Mouse (Mus musculus): ENCODE measurements around the gene Kcnf1. TPM values are rescaled to one million over a fixed set of nuclear protein-coding genes. Genes with fewer than 3 reads are reported as not detected.

The Kcnf1 gene
- polyA plus RNA-seq, 1 experiment from 2014 or later, result 0.86 TPM

DNA sequence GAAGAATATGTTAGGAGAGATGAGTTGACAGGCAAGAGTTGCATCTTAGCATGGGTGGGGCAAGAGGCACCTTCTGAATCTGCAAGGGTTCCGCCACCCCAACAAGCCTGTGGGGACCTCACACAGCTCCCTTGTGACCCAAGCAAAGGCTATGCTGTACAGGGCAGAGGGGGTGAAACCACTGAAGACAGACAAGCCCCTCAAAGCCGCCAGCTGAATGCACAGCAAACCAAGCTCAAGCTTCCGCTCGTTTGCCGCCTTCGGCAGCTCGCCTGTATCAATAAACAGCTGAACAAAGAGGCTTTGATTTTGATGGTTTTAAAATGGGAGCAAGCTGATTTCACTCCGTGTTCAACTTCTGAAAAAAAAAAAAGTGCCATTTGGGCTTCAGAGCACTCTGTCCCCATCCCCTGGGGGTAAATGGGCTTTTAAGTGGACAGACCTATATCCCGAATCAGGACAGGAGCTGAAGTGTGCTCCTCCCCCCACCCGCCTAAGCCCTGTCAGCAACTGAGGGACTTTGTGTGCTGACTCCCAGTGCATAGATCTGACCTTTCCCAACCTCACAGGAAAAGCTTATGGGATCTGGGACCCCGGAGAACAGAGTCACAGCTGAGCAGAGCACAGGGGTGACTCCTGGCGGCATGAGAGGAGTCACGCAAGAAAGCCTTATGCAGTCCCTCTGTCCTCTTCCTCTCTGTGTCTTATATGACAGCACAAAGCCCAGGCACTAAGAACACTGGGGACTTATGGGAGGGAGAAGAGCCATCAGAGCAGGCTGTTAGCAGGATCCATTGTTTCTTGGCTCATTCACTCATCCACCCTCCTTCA is 26.0 kb upstream of the Kcnf1 start:
- DNase-seq (ENCODE audit: low spot score), result peak; percentile 49
- no peak overlapping the region for H3K4me3 ChIP-seq (ENCODE audit: low read depth, low read length)
- no peak overlapping the region for H3K9ac ChIP-seq (replicated peaks; ENCODE audit: low read length)
- H3K4me2 ChIP-seq (ENCODE audit: low read depth, low read length), result no peak overlapping the region
- no peaks in the 10 kb centered on the region for H3K27me3 ChIP-seq (ENCODE audit: control insufficient read depth, insufficient read depth, low read length)
- no peak overlapping the region for H3K27ac ChIP-seq (replicated peaks; ENCODE audit: low read depth, low read length)
- peak; percentile 52; the same call in 1 of the 2 replicates for ATAC-seq (replicated peaks; ENCODE audit: insufficient number of reproducible peaks, low FRiP score, low TSS enrichment, low read depth)
- no peaks in the 10 kb centered on the region for H3K36me3 ChIP-seq (replicated peaks; ENCODE audit: control insufficient read depth, insufficient read depth, low read depth, low read length)
- H3K4me1 ChIP-seq (ENCODE audit: control insufficient read depth, insufficient read depth, low read length), result no peaks in the 10 kb centered on the region
- H3K9me3 ChIP-seq (replicated peaks; ENCODE audit: control insufficient read depth, low read length), result no peaks in the 10 kb centered on the region
- 24% methylated on average over 13 of the region's 13 CpGs for WGBS

DNA sequence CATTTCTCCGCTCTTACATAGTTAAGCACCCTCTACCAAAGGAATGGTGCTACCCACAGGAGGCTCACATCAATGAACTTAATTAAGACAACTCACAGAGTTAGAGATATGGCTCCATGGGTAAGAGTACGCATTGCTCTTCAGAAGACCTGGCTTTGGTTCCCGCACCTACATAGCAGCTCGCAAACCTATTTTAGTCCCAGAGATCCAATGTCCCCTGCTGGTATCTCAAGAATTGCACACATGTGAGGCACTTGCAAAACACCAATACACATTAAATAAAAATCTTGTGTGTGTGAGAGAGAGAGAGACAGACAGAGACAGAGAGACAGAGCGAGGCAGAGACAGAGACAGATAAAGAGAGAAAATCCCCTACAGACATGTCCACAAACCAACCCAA is 21.9 kb upstream of the Kcnf1 start:
- Histone ChIP-seq H3K4me1 (ENCODE audit: control insufficient read depth, insufficient read depth, low read length) (no peaks in the 10 kb centered on the region), H3K27ac (replicated peaks; ENCODE audit: low read depth, low read length) (no peak overlapping the region), H3K9ac (replicated peaks; ENCODE audit: low read length) (no peak overlapping the region), H3K9me3 (replicated peaks; ENCODE audit: control insufficient read depth, low read length) (no peaks in the 10 kb centered on the region), H3K4me2 (ENCODE audit: low read depth, low read length) (no peak overlapping the region), H3K4me3 (ENCODE audit: low read depth, low read length) (no peak overlapping the region), H3K36me3 (replicated peaks; ENCODE audit: control insufficient read depth, insufficient read depth, low read depth, low read length) (no peaks in the 10 kb centered on the region), H3K27me3 (ENCODE audit: control insufficient read depth, insufficient read depth, low read length) (no peaks in the 10 kb centered on the region)
- DNase-seq (ENCODE audit: low spot score), result no peak
- WGBS, result 95% methylated on average over 5 of the region's 5 CpGs
- no peak for ATAC-seq (replicated peaks; ENCODE audit: insufficient number of reproducible peaks, low FRiP score, low TSS enrichment, low read depth)

DNA sequence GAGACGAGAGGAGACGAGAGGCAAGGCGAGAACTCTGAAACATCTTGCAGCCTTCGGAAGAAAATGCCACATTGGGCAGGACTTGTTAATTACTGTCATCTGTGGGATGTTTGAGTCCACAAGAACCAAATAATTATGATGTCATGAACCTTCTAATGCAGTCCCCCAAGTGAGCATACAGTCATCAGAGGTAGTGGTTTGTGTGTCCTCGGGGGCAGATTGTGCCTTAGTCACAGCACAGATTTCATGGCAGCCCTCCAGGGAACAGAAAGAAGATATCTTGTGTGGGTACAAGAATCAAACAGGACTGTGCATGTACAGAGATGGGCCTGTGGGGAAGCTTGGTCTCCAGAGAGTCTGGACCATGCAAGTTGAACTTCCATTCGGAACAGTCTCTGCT is 17.5 kb upstream of the Kcnf1 start:
- 85% methylated on average over 6 of the region's 6 CpGs for WGBS
- DNase-seq (ENCODE audit: low spot score) (no peak), ATAC-seq (replicated peaks; ENCODE audit: insufficient number of reproducible peaks, low FRiP score, low TSS enrichment, low read depth) (no peak)
- H3K36me3 ChIP-seq (replicated peaks; ENCODE audit: control insufficient read depth, insufficient read depth, low read depth, low read length), result no peaks in the 10 kb centered on the region
- no peak overlapping the region for H3K27ac ChIP-seq (replicated peaks; ENCODE audit: low read depth, low read length)
- H3K4me3 ChIP-seq (ENCODE audit: low read depth, low read length), result no peak overlapping the region
- H3K27me3 ChIP-seq (ENCODE audit: control insufficient read depth, insufficient read depth, low read length), result no peaks in the 10 kb centered on the region
- H3K9ac ChIP-seq (replicated peaks; ENCODE audit: low read length), result no peak overlapping the region
- H3K4me1 ChIP-seq (ENCODE audit: control insufficient read depth, insufficient read depth, low read length), result no peaks in the 10 kb centered on the region
- no peaks in the 10 kb centered on the region for H3K9me3 ChIP-seq (replicated peaks; ENCODE audit: control insufficient read depth, low read length)
- no peak overlapping the region for H3K4me2 ChIP-seq (ENCODE audit: low read depth, low read length)

DNA sequence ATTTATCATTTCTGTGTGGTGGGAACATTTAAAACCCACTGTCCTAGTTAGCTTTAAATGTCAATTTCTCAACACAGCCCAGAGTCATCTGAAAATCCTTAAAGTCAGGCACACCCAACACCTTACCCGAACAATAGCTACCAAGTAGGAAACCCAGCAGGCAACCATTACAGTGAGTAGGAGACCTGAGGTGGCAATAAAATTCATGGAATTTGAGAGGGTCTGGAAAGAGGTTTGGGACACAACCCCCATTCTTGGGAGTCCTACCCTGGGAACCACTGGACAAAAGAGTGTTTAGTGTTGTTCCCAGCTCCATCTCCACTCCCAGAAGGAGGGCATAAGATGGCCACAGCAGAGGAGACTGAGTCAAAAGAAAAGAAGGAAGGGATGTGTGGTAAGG is 16.6 kb upstream of the Kcnf1 start:
- 85% methylated on average over 1 of the region's 1 CpGs for WGBS
- H3K9me3 ChIP-seq (replicated peaks; ENCODE audit: control insufficient read depth, low read length), result no peaks in the 10 kb centered on the region
- no peak for DNase-seq (ENCODE audit: low spot score)

DNA sequence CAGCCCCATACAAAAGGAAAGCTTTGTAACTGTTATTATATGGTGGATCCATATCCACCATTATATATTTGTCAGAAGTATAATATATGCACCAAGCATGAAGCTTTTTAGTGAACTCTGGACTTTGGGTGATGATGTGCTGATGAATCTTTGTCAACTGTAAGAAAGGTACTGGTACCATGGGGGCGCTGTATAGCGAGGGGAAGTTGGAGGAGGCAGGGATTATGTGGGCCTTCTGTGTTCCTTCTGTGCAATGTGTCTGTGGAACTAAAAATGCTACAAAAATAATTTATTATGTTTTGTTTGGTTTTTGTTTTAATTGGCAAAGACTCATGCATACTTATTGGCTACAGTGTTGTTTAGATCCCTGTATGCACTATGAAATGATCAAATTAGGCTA is 16.2 kb upstream of the Kcnf1 start:
- H3K9ac ChIP-seq (replicated peaks; ENCODE audit: low read length), result no peak overlapping the region
- no peaks in the 10 kb centered on the region for H3K9me3 ChIP-seq (replicated peaks; ENCODE audit: control insufficient read depth, low read length)
- no peak overlapping the region for H3K27ac ChIP-seq (replicated peaks; ENCODE audit: low read depth, low read length)
- H3K27me3 ChIP-seq (ENCODE audit: control insufficient read depth, insufficient read depth, low read length), result no peaks in the 10 kb centered on the region
- H3K4me1 ChIP-seq (ENCODE audit: control insufficient read depth, insufficient read depth, low read length), result no peaks in the 10 kb centered on the region
- no peaks in the 10 kb centered on the region for H3K36me3 ChIP-seq (replicated peaks; ENCODE audit: control insufficient read depth, insufficient read depth, low read depth, low read length)
- no peak for DNase-seq (ENCODE audit: low spot score)
- ATAC-seq (replicated peaks; ENCODE audit: insufficient number of reproducible peaks, low FRiP score, low TSS enrichment, low read depth), result no peak
- WGBS, result 84% methylated on average over 2 of the region's 2 CpGs
- no peak overlapping the region for H3K4me2 ChIP-seq (ENCODE audit: low read depth, low read length)
- no peak overlapping the region for H3K4me3 ChIP-seq (ENCODE audit: low read depth, low read length)

More for the DNA sequence above, 16.6 kb upstream of the Kcnf1 start:
- Histone ChIP-seq H3K27me3 (ENCODE audit: control insufficient read depth, insufficient read depth, low read length) (no peaks in the 10 kb centered on the region), H3K36me3 (replicated peaks; ENCODE audit: control insufficient read depth, insufficient read depth, low read depth, low read length) (no peaks in the 10 kb centered on the region), H3K27ac (replicated peaks; ENCODE audit: low read depth, low read length) (no peak overlapping the region), H3K4me1 (ENCODE audit: control insufficient read depth, insufficient read depth, low read length) (no peaks in the 10 kb centered on the region), H3K4me2 (ENCODE audit: low read depth, low read length) (no peak overlapping the region), H3K4me3 (ENCODE audit: low read depth, low read length) (no peak overlapping the region), H3K9ac (replicated peaks; ENCODE audit: low read length) (no peak overlapping the region)
- ATAC-seq (replicated peaks; ENCODE audit: insufficient number of reproducible peaks, low FRiP score, low TSS enrichment, low read depth), result no peak

DNA sequence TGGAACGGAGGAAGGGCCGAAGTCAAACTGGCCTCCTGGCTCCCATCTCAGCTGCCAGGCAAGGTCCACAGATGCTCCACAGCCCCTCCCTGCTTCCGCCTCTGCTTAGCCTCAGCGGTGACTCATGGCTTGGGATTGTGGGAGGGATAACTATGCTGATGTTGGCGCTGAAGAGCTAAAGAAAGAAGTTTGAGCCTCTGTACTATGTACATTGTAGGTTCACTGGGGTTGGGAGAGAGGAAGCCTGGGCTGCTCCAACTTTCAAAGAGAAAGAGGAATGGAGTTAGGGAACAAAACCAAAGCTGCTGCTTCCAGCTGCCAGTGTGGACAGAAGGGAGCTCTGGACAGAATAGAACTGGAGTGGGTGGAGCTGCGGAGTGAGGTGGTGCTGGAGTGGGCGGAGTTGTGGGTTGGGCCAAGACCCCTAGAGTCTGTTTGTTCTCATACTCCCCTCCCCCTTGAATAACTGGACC is 7.7 kb upstream of the Kcnf1 start:
- no peaks in the 10 kb centered on the region for H3K9me3 ChIP-seq (replicated peaks; ENCODE audit: control insufficient read depth, low read length)
- no peak overlapping the region for H3K9ac ChIP-seq (replicated peaks; ENCODE audit: low read length)
- no peak overlapping the region for H3K4me3 ChIP-seq (ENCODE audit: low read depth, low read length)
- no peaks in the 10 kb centered on the region for H3K4me1 ChIP-seq (ENCODE audit: control insufficient read depth, insufficient read depth, low read length)
- ATAC-seq (replicated peaks; ENCODE audit: insufficient number of reproducible peaks, low FRiP score, low TSS enrichment, low read depth), result 0 out of 2 replicates have a peak, but pooled peaks have one; percentile 40
- WGBS, result 29% methylated on average over 7 of the region's 7 CpGs
- no peak overlapping the region for H3K4me2 ChIP-seq (ENCODE audit: low read depth, low read length)
- DNase-seq (ENCODE audit: low spot score), result peak; percentile 55
- H3K27ac ChIP-seq (replicated peaks; ENCODE audit: low read depth, low read length), result no peak overlapping the region
- no peaks in the 10 kb centered on the region for H3K27me3 ChIP-seq (ENCODE audit: control insufficient read depth, insufficient read depth, low read length)
- H3K36me3 ChIP-seq (replicated peaks; ENCODE audit: control insufficient read depth, insufficient read depth, low read depth, low read length), result no peaks in the 10 kb centered on the region

DNA sequence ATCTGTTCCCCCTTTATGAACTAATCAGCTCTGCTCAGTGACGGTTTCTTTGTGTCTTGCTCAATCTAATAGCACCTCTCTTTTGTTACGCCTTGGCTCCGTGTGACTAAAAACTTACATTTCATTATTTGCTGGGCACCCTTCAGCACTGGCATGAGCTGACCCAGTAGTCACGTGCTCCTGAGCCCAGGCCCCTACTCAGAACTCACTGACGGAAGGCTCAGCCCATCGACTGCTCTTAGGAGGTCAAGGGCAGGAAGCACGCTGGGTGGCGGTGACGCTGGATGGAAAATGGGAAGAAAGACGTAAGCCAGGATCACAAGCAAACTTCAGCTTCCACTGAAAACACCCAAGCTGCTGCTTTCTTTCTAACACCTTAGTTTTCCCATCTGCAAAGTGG is 7.1 kb upstream of the Kcnf1 start:
- no peak overlapping the region for H3K4me2 ChIP-seq (ENCODE audit: low read depth, low read length)
- no peak overlapping the region for H3K4me3 ChIP-seq (ENCODE audit: low read depth, low read length)
- no peak overlapping the region for H3K9ac ChIP-seq (replicated peaks; ENCODE audit: low read length)
- no peaks in the 10 kb centered on the region for H3K4me1 ChIP-seq (ENCODE audit: control insufficient read depth, insufficient read depth, low read length)
- H3K36me3 ChIP-seq (replicated peaks; ENCODE audit: control insufficient read depth, insufficient read depth, low read depth, low read length), result no peaks in the 10 kb centered on the region
- H3K9me3 ChIP-seq (replicated peaks; ENCODE audit: control insufficient read depth, low read length), result no peaks in the 10 kb centered on the region
- WGBS, result 49% methylated on average over 10 of the region's 10 CpGs
- H3K27ac ChIP-seq (replicated peaks; ENCODE audit: low read depth, low read length), result no peak overlapping the region
- no peak for DNase-seq (ENCODE audit: low spot score)
- no peaks in the 10 kb centered on the region for H3K27me3 ChIP-seq (ENCODE audit: control insufficient read depth, insufficient read depth, low read length)
- ATAC-seq (replicated peaks; ENCODE audit: insufficient number of reproducible peaks, low FRiP score, low TSS enrichment, low read depth), result no peak

DNA sequence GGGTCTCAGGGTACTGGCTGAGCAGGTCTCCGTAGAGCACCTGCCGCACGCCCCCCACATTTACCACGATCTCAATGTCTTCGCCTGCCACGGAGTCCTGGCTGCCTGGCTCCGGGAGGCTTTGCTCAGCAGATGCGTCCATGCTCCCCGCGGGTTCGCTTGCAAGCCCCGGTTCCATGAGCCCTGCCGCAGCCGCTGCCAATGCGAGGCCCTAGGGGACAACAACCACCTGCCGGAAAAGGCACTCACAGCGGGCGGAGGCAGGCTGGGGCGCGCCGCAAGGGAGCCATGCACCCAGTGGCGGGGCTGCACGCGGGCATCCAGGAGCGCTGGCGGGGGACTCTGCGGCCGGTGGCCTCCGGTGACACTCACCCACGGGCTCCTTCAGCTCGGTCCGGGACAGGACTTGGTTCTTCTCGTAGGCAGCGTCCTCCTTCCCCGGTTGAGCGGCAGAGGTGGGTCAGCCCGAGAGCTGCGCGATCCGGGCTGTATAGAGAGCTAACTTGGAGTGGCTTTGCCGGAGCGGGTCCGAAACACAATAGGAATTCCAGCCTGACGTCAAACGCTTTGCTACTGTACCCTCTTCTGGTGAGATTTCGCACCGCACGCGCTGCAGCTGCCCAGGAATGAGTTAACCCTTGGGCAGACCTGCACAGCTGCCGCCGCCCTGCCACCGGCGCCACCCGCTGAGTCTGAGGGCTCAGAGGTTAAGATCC is 489 bp downstream of the Kcnf1 start:
- peak overlapping the region; percentile 99 for H3K4me2 ChIP-seq (ENCODE audit: low read depth, low read length)
- H3K36me3 ChIP-seq (replicated peaks; ENCODE audit: control insufficient read depth, insufficient read depth, low read depth, low read length), result no peaks in the 10 kb centered on the region
- H3K9me3 ChIP-seq (replicated peaks; ENCODE audit: control insufficient read depth, low read length), result no peaks in the 10 kb centered on the region
- H3K4me1 ChIP-seq (ENCODE audit: control insufficient read depth, insufficient read depth, low read length), result no peaks in the 10 kb centered on the region; the same call in 1 of the 2 replicates
- WGBS, result under 1% methylated on average over 50 of the region's 54 CpGs
- no peak overlapping the region for H3K27ac ChIP-seq (replicated peaks; ENCODE audit: low read depth, low read length)
- ATAC-seq (replicated peaks; ENCODE audit: insufficient number of reproducible peaks, low FRiP score, low TSS enrichment, low read depth), result peak; percentile 66; the same call in 1 of the 2 replicates
- peak; percentile 82 for DNase-seq (ENCODE audit: low spot score)
- H3K9ac ChIP-seq (replicated peaks; ENCODE audit: low read length), result peak overlapping the region; percentile 50
- H3K27me3 ChIP-seq (ENCODE audit: control insufficient read depth, insufficient read depth, low read length), result peaks cover 15% of the 10 kb centered on the region
- peak overlapping the region; percentile 52 for H3K4me3 ChIP-seq (ENCODE audit: low read depth, low read length)
